Mouse (Mus musculus) heart, postnatal 0 days (tissue): Measurements from ENCODE around the gene Gabrr2. TPM values are rescaled to one million over a fixed set of nuclear protein-coding genes. Genes with fewer than 3 reads are reported as not detected.

Experiments
- ATAC-seq: fragments of 200-750 bp; cut with Nextera tagmentation; 2 replicates; pipeline ENCODE4 v1.8.0; 2017; ENCODE audit warnings: low read depth, moderate number of reproducible peaks, moderate library complexity; ENCODE audit not compliant: insufficient read depth
- DNase-seq: peaks from one replicate; pipeline ENCODE4 v3.0.0-alpha.2; 2016; ENCODE audit warnings: low spot score
- H3K27ac ChIP-seq: fragments of 300-500 bp; sonication (generic); 2 replicates; pipeline ENCODE4 v1.5.1; 2014; ENCODE audit warnings: low read depth, mild to moderate bottlenecking
- H3K27me3 ChIP-seq: fragments of 300-500 bp; sonication (generic); 2 replicates; pipeline ENCODE4 v1.6.1; 2014; ENCODE audit warnings: low read length, mixed read lengths; ENCODE audit not compliant: control insufficient read depth, insufficient read depth
- H3K36me3 ChIP-seq: fragments of 300-500 bp; sonication (generic); replicated peaks from 2 replicates; pipeline ENCODE4 v1.6.1; 2014; ENCODE audit warnings: low read length, mixed read lengths; ENCODE audit not compliant: control insufficient read depth, insufficient read depth
- H3K4me1 ChIP-seq: fragments of 300-500 bp; sonication (generic); 2 replicates; pipeline ENCODE4 v1.6.1; 2014; ENCODE audit warnings: antibody characterized with exemption; ENCODE audit not compliant: control insufficient read depth, insufficient read depth
- H3K4me2 ChIP-seq: fragments of 300-500 bp; sonication (generic); 2 replicates; pipeline ENCODE4 v1.6.1; 2014; ENCODE audit warnings: low read depth, mild to moderate bottlenecking, low read length, moderate library complexity
- H3K4me3 ChIP-seq: fragments of 300-500 bp; sonication (generic); 2 replicates; pipeline ENCODE4 v1.5.1; 2014; ENCODE audit warnings: low read depth, low read length
- H3K9ac ChIP-seq: fragments of 300-500 bp; sonication (generic); replicated peaks from 2 replicates; pipeline ENCODE4 v1.6.1; 2014; ENCODE audit warnings: low read depth, low read length, mixed read lengths
- H3K9me3 ChIP-seq: fragments of 300-500 bp; sonication (generic); replicated peaks from 2 replicates; pipeline ENCODE4 v1.6.1; 2016; ENCODE audit warnings: low read length; ENCODE audit not compliant: control insufficient read depth
- CTCF ChIP-seq: IDR thresholded peaks from 2 replicates; pipeline ENCODE4 v1.5.1; 2016; ENCODE audit warnings: antibody characterized with exemption, control low read depth, low read depth
- EP300 ChIP-seq: IDR thresholded peaks from 2 replicates; pipeline ENCODE4 v1.6.1; 2016; ENCODE audit warnings: antibody characterized with exemption, low read depth
- WGBS: fragments of 180-500 bp; shearing (Covaris S2); extraction: QIAGEN DNeasy Blood & Tissue Kit; methylation state at CpG from one replicate; pipeline ENCODE4 v1.1.7; 2014; 5-methylcytosine and 5-hydroxymethylcytosine counted together
- polyA plus RNA-seq: library from polyadenylated mRNA; unstranded; fragments of >200 nt; fragmentation: Nextera tagmentation; extraction: Ambion mirVana; gene quantifications from 2 replicates; pipeline ENCODE4 v1.2.1, GENCODE M21; 2015
- total RNA-seq: library from RNA; depleted of rRNA; stranded (reverse); fragments of >200 nt; gene quantifications from 2 replicates; pipeline ENCODE4 v1.2.3, GENCODE M21; 2014; ENCODE audit warnings: low replicate concordance

The Gabrr2 gene
- total and polyA plus RNA-seq, 2 experiments from 2014 or later: not detected

GRCm38 (mm10) chr4:33075776-33076524, 13.2 kb downstream of the Gabrr2 start:
- DNase-seq (no peak), ATAC-seq (no peak)
- H3K27me3 ChIP-seq: no peaks in the 10 kb centered on the region
- H3K9ac ChIP-seq: no peak overlapping the region
- H3K36me3 ChIP-seq: no peaks in the 10 kb centered on the region
- 81% methylated on average over 5 of the region's 5 CpGs for WGBS
- H3K4me1 ChIP-seq: no peaks in the 10 kb centered on the region
- TF ChIP-seq EP300 (no peak), CTCF (no peak)
- H3K9me3 ChIP-seq: no peaks in the 10 kb centered on the region
- H3K4me2 ChIP-seq: no peak overlapping the region
- no peak overlapping the region for H3K27ac ChIP-seq
- no peak overlapping the region for H3K4me3 ChIP-seq

GRCm38 (mm10) chr4:33077161-33077560, 14.4 kb downstream of the Gabrr2 start:
- H3K4me1 ChIP-seq: no peaks in the 10 kb centered on the region
- H3K9ac ChIP-seq: no peak overlapping the region
- no peaks in the 10 kb centered on the region for H3K36me3 ChIP-seq
- no peak for DNase-seq
- H3K27ac ChIP-seq: no peak overlapping the region
- no peak for ATAC-seq
- no peak overlapping the region for H3K4me2 ChIP-seq
- H3K27me3 ChIP-seq: no peaks in the 10 kb centered on the region
- 74% methylated on average over 11 of the region's 11 CpGs for WGBS
- no peaks in the 10 kb centered on the region for H3K9me3 ChIP-seq
- no peak overlapping the region for H3K4me3 ChIP-seq
- TF ChIP-seq CTCF: no peak
- no peak for TF ChIP-seq EP300

DNA sequence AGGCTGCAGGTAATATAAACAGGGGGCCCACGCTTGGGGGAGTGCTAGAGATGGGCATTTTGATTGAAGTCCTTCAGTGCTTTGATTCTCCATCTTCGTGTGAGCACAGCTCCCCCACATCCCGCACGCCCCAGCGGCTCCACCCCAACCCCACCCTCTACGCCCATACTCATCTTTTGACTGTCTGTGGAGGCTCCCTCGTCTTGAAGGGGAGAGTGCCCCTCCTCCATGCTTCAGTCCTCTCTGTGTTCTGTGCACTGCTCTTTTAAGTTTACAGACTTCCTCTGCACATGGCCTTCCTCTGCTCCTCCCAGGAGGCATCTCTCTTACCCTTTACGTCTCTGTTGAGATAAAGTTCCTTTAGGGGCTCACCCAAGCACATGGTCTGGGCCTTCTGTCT, 14.9 kb downstream of the Gabrr2 start:
- no peak for DNase-seq
- no peaks in the 10 kb centered on the region for H3K9me3 ChIP-seq
- no peaks in the 10 kb centered on the region for H3K27me3 ChIP-seq
- no peak overlapping the region for H3K4me2 ChIP-seq
- no peaks in the 10 kb centered on the region for H3K36me3 ChIP-seq
- no peak for TF ChIP-seq EP300
- TF ChIP-seq CTCF: no peak
- no peak overlapping the region for H3K27ac ChIP-seq
- no peak overlapping the region for H3K9ac ChIP-seq
- H3K4me1 ChIP-seq: no peaks in the 10 kb centered on the region
- ATAC-seq: no peak
- 54% methylated on average over 8 of the region's 8 CpGs for WGBS
- H3K4me3 ChIP-seq: no peak overlapping the region

- DNase-seq (no peak), ATAC-seq (no peak)
- H3K4me2 ChIP-seq: no peak overlapping the region
- 85% methylated on average over 3 of the region's 3 CpGs for WGBS
- H3K36me3 ChIP-seq: no peaks in the 10 kb centered on the region
- no peaks in the 10 kb centered on the region for H3K27me3 ChIP-seq
- no peak overlapping the region for H3K9ac ChIP-seq
- TF ChIP-seq EP300: no peak
- TF ChIP-seq CTCF: no peak
- no peaks in the 10 kb centered on the region for H3K4me1 ChIP-seq
- H3K9me3 ChIP-seq: no peaks in the 10 kb centered on the region
- no peak overlapping the region for H3K4me3 ChIP-seq
- H3K27ac ChIP-seq: no peak overlapping the region
These were observed 15.7 kb downstream of the Gabrr2 start for GRCm38 (mm10) chr4:33078492-33078891.

DNA sequence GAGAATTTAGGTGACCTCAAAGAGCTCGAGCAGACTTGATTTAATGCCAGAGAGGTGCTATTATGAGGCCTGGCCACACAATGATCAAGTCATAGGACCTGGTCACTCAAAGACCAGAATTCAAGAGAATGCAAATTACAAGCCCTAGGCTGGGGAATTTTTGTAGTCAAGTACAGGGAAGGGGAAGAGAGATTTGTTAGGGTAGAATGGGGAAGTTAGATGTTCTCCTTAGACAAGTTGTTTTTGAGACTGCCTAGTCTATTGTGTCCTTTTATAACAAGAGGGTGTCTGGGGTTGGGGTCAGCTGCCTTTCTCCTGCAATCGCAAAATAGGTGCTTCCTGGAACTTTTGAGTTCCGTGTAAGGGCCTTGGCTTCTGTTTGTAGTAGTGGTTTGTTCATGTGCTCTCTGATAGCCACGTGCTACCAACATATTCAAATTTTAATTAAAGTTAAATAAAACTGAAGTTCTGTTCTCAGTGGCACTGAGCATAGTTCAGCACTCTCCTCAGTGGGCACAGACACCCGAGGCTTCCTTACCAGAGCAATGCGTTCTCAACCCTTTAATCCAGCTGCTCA, 36.4 kb downstream of the Gabrr2 start:
- 69% methylated on average over 6 of the region's 6 CpGs for WGBS
- no peaks in the 10 kb centered on the region for H3K36me3 ChIP-seq
- H3K4me2 ChIP-seq: no peak overlapping the region
- H3K4me3 ChIP-seq: no peak overlapping the region
- H3K9ac ChIP-seq: no peak overlapping the region
- no peaks in the 10 kb centered on the region for H3K9me3 ChIP-seq
- no peak for ATAC-seq
- DNase-seq: no peak
- no peak overlapping the region for H3K27ac ChIP-seq
- H3K4me1 ChIP-seq: no peaks in the 10 kb centered on the region
- no peaks in the 10 kb centered on the region for H3K27me3 ChIP-seq
- no peak for TF ChIP-seq CTCF
